Mouse (Mus musculus) intestine, embryonic 14.5 days (tissue): Measurements from ENCODE around the gene Cd5l. TPM values are rescaled to one million over a fixed set of nuclear protein-coding genes. Genes with fewer than 3 reads are reported as not detected.
"Not testable (repeated sequence)": the region's sequence is repeated elsewhere in the genome, so short reads cannot be mapped to it uniquely, and the experiment has no call there.

Experiments
- ATAC-seq: fragments of 200-750 bp; cut with Nextera tagmentation; replicated peaks from 2 replicates; pipeline ENCODE4 v1.8.0; 2017; ENCODE audit warnings: low read depth, moderate number of reproducible peaks, moderate TSS enrichment, moderate library complexity; ENCODE audit not compliant: low FRiP score, low TSS enrichment
- DNase-seq: peaks from one replicate; pipeline ENCODE4 v3.0.0-alpha.2; 2018; ENCODE audit warnings: low spot score
- H3K27ac ChIP-seq: fragments of 300-500 bp; sonication (generic); 2 replicates; pipeline ENCODE4 v1.5.1; 2014; ENCODE audit warnings: low read depth, mild to moderate bottlenecking, control low read depth
- H3K27me3 ChIP-seq: fragments of 300-500 bp; sonication (generic); replicated peaks from 2 replicates; pipeline ENCODE4 v1.6.1; 2014; ENCODE audit warnings: low read length, control low read depth; ENCODE audit not compliant: control insufficient read depth, insufficient read depth
- H3K36me3 ChIP-seq: fragments of 300-500 bp; sonication (generic); 2 replicates; pipeline ENCODE4 v1.6.1; 2014; ENCODE audit warnings: low read length, control low read depth; ENCODE audit not compliant: control insufficient read depth, insufficient read depth
- H3K4me1 ChIP-seq: fragments of 300-500 bp; sonication (generic); replicated peaks from 2 replicates; pipeline ENCODE4 v1.6.1; 2014; ENCODE audit warnings: low read length, control low read depth, mixed read lengths; ENCODE audit not compliant: control insufficient read depth, insufficient read depth
- H3K4me2 ChIP-seq: fragments of 300-500 bp; sonication (generic); 2 replicates; pipeline ENCODE4 v1.6.1; 2014; ENCODE audit warnings: low read length
- H3K4me3 ChIP-seq: fragments of 300-500 bp; sonication (generic); 2 replicates; pipeline ENCODE4 v1.5.1; 2014; ENCODE audit warnings: low read depth, low read length, control low read depth, mixed read lengths
- H3K9ac ChIP-seq: fragments of 300-500 bp; sonication (generic); 2 replicates; pipeline ENCODE4 v1.6.1; 2014; ENCODE audit warnings: mild to moderate bottlenecking, low read length
- H3K9me3 ChIP-seq: fragments of 300-500 bp; sonication (generic); 2 replicates; pipeline ENCODE4 v1.6.1; 2016; ENCODE audit warnings: low read length, control low read depth; ENCODE audit not compliant: control insufficient read depth
- WGBS: fragments of 180-500 bp; shearing (Covaris S2); extraction: QIAGEN DNeasy Blood & Tissue Kit; methylation state at CpG from one replicate; pipeline ENCODE4 v1.1.7; 2014; 5-methylcytosine and 5-hydroxymethylcytosine counted together
- polyA plus RNA-seq: library from polyadenylated mRNA; unstranded; fragments of >200 nt; fragmentation: Nextera tagmentation; extraction: Ambion mirVana; gene quantifications from 2 replicates; pipeline ENCODE4 v1.2.1, GENCODE M21; 2014

Cd5l gene
- polyA plus RNA-seq, result 0.11 TPM in 1 of 2 replicates, not detected in the other

DNA sequence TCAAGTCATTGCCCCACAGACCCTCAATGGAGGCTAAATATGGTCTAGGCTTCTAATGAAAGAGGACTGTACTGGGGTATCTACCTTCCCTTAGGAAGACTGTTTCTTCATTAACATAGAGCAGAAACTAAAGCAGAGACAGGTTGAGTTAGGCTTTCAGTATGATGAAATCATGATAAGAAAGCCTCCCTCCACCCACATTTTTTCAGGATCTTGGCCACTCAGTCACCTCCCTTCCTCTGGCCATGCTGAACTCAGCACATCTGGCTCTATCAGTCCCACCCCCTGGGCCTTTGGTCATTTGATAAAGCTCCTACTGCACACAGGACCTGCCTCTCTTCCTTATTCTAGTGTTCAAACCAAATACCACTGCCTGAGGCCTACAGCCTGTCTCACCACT is at the start of gene Cd5l:
Gene Cd5l (plus strand): TSS at position 301 of the 400 bp plus-strand sequence.
- Histone ChIP-seq H3K27me3 (no peaks in the 10 kb centered on the region), H3K36me3 (no peaks in the 10 kb centered on the region), H3K9ac (no peak within 1 kb of the TSS), H3K9me3 (no peaks in the 10 kb centered on the region), H3K4me1 (no peaks in the 10 kb centered on the region), H3K4me3 (no peak within 1 kb of the TSS), H3K4me2 (no peak within 1 kb of the TSS), H3K27ac (no peak within 1 kb of the TSS)
- ATAC-seq, result no peak
- no peak for DNase-seq

DNA sequence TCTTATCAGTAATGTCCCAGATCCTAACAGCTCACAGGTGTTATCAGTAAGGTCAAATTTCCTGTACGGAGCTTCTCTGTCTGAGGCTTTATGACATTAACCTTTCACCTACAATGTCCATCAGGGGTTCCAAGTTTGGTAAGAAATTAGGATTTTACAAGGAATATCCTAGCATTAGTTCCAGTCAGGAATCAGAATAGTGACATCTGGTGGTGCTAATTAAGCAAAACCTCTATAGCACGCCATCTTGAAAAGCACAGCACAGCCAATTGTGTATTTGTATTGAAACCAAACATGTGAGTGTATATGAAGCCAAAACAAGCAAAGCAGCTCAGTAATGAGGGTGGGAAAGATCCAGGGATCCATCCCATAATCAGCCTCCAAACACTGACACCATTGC is 47.8 kb upstream of the Cd5l start:
- DNase-seq (no peak), ATAC-seq (no peak)
- no peaks in the 10 kb centered on the region for H3K36me3 ChIP-seq
- no peak overlapping the region for H3K27ac ChIP-seq
- H3K4me3 ChIP-seq, result no peak overlapping the region
- no peak overlapping the region for H3K9ac ChIP-seq
- H3K27me3 ChIP-seq, result no peaks in the 10 kb centered on the region
- 66% methylated on average over 2 of the region's 2 CpGs for WGBS
- H3K4me2 ChIP-seq, result no peak overlapping the region
- no peaks in the 10 kb centered on the region for H3K4me1 ChIP-seq
- H3K9me3 ChIP-seq, result no peaks in the 10 kb centered on the region

DNA sequence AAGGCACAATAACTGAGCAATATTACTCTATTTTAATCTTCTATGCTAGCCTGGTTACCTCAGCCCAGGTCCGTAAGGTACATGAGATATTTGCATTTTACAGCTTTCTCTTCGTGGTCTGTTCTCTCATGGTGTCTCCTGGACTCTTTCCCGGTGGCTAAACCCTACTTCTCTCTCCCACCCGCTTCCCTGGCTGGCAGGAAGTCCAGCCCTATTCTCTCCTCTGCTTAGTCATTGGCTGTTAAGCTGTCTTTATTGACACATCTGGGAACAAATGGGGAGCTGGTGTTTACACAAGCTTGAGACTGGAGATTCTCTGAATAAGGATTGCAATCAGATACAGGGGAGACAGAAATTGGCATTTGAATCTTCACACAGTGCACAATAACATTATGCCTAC is 35.1 kb upstream of the Cd5l start:
- ATAC-seq (no peak), DNase-seq (no peak)
- 44% methylated on average over 4 of the region's 4 CpGs for WGBS
- H3K36me3 ChIP-seq, result no peaks in the 10 kb centered on the region
- H3K4me3 ChIP-seq, result no peak overlapping the region
- no peaks in the 10 kb centered on the region for H3K4me1 ChIP-seq
- H3K9me3 ChIP-seq, result no peaks in the 10 kb centered on the region
- H3K27me3 ChIP-seq, result no peaks in the 10 kb centered on the region
- H3K9ac ChIP-seq, result no peak overlapping the region
- H3K4me2 ChIP-seq, result no peak overlapping the region
- no peak overlapping the region for H3K27ac ChIP-seq

DNA sequence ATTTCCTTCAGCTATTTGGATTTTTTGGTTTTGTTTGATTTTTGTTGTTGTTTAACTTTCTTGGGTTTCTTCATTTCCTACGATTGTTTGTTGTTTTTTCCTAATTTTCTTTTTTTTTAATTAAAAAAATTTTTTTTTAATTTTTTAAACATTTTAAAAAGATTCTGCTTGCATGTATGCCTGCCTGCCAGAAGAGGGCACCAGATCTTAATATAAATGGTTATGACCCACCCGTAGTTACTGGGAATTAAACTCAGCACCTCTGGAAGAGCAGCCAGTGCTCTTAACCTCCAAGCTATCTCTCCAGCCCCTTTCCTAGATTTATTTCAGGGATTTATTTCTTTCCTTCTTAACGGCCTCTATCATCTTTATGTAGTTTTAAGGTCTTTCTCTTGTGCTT is 33.9 kb upstream of the Cd5l start:
- Histone ChIP-seq H3K9ac (no peak overlapping the region), H3K27me3 (no peaks in the 10 kb centered on the region), H3K36me3 (no peaks in the 10 kb centered on the region), H3K4me2 (no peak overlapping the region), H3K4me3 (no peak overlapping the region), H3K9me3 (no peaks in the 10 kb centered on the region), H3K27ac (no peak overlapping the region), H3K4me1 (no peaks in the 10 kb centered on the region)
- no peak for ATAC-seq
- DNase-seq, result no peak
- WGBS, result 12% methylated on average over 3 of the region's 3 CpGs

DNA sequence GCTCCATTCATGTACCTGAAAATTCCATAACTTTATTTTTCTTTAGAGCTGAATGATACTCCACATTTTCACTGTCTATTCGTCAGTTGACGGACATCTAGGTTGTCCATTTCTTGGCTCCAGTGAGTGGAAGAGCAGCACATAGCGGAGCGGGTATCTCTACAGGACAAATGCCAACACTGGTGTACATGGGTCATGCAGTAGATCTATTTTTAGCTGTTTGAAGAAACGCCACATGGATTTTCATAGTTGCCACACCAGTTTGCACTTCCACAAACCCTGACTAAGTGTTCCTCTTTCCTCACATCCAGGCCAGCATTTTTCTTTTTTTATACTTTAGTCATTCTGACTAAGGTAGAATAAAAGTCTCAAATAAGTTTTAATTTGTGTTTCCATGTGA is 19.8 kb upstream of the Cd5l start:
- Histone ChIP-seq H3K36me3 (no peaks in the 10 kb centered on the region), H3K4me3 (no peak overlapping the region), H3K4me1 (no peaks in the 10 kb centered on the region), H3K27me3 (no peaks in the 10 kb centered on the region), H3K9ac (no peak overlapping the region), H3K27ac (no peak overlapping the region), H3K4me2 (no peak overlapping the region), H3K9me3 (no peaks in the 10 kb centered on the region)
- DNase-seq (no peak), ATAC-seq (no peak)
- 83% methylated on average over 5 of the region's 5 CpGs for WGBS

DNA sequence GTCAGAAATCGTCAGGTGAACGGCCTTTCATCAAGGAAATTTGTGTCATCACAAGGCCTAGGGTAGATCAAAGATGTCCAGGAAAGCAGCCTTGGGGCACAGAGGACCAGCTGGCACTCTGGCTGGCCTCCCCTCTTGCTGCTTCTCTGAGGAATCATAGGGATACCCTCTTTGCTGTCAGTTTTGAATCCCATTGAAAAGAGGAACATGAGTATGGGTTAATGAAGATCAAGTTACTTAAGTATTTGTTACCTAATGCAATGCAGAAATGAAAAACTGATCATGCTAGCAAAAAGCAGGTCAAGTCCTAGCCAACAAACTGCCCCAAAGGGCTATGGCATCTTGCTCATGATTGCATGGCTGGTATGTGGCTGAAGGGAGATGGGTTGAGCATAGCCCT is 6.7 kb upstream of the Cd5l start:
- not testable (repeated sequence) for H3K9me3 ChIP-seq, ATAC-seq, H3K27ac ChIP-seq, DNase-seq, H3K4me3 ChIP-seq, H3K4me2 ChIP-seq, H3K27me3 ChIP-seq, H3K36me3 ChIP-seq, H3K9ac ChIP-seq, H3K4me1 ChIP-seq
- 87% methylated on average over 2 of the region's 2 CpGs for WGBS

DNA sequence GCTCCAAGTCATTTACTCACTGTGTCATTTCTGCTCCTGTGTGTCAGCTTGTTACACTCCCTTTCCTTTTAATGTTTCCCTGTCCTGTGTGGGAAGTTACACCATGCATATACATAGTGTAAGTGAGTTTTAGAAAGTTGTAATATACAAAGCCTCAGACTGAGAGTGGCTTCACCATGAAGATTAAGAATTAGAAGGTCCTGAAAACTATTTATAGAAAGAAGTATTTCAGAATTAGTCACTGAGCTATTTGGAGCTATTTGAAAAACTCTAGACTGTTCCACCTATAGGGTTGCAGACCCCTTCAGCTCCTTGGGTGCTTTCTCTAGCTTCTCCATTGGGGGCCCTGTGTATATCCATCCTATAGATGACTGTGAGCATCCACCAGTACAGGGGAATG is 1.5 kb downstream of the Cd5l start:
- no peak overlapping the region for H3K27ac ChIP-seq
- no peaks in the 10 kb centered on the region for H3K4me1 ChIP-seq
- H3K9me3 ChIP-seq, result no peaks in the 10 kb centered on the region
- H3K36me3 ChIP-seq, result no peaks in the 10 kb centered on the region
- no peak for DNase-seq
- no peak overlapping the region for H3K4me3 ChIP-seq
- H3K27me3 ChIP-seq, result no peaks in the 10 kb centered on the region
- ATAC-seq, result no peak
- no peak overlapping the region for H3K4me2 ChIP-seq
- no peak overlapping the region for H3K9ac ChIP-seq

DNA sequence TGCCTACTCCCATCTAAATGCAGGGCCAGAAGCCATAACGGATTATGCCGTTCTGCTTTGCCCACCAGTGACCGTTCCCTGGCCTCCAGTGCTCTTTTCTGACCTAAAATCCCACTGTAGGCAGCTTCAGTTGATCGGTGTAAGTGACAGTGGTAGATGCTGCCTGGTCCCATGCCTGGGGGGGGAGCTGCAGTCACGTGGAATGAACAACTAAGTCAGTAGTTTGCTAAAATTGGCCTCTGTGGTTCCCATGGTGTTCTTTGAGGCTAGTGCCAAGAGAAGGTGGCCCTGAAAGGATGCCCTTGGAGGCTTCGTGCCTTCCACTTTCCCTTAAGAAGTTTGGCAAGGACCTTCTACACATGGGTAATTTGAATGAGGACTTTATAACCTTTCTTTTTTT is 2.8 kb downstream of the Cd5l start:
- WGBS, result 84% methylated on average over 6 of the region's 6 CpGs
- no peaks in the 10 kb centered on the region for H3K36me3 ChIP-seq
- no peak for ATAC-seq

DNA sequence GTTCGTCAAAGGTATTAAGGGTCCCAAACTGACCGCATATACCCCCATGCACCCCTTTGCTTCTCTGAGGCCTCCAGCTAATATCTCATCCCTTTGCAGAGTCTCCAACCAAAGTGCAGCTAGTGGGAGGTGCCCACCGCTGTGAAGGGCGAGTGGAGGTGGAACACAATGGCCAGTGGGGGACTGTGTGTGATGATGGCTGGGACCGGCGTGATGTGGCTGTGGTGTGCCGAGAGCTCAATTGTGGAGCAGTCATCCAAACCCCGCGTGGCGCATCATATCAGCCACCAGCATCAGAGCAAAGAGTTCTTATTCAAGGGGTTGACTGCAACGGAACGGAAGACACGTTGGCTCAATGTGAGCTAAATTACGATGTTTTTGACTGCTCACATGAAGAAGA is 8.0 kb downstream of the Cd5l start:
- ATAC-seq, result no peak
- H3K9ac ChIP-seq, result no peak overlapping the region
- 94% methylated on average over 14 of the region's 14 CpGs for WGBS

More for the DNA sequence above, 2.8 kb downstream of the Cd5l start:
- Histone ChIP-seq H3K27me3 (no peaks in the 10 kb centered on the region), H3K4me1 (no peaks in the 10 kb centered on the region), H3K27ac (no peak overlapping the region), H3K9ac (no peak overlapping the region), H3K9me3 (no peaks in the 10 kb centered on the region), H3K4me2 (no peak overlapping the region), H3K4me3 (no peak overlapping the region)
- no peak for DNase-seq

More for the DNA sequence above, 8.0 kb downstream of the Cd5l start:
- H3K4me3 ChIP-seq, result no peak overlapping the region
- H3K9me3 ChIP-seq, result no peaks in the 10 kb centered on the region
- no peak overlapping the region for H3K4me2 ChIP-seq
- no peaks in the 10 kb centered on the region for H3K4me1 ChIP-seq
- no peaks in the 10 kb centered on the region for H3K36me3 ChIP-seq
- DNase-seq, result no peak
- H3K27ac ChIP-seq, result no peak overlapping the region
- H3K27me3 ChIP-seq, result no peaks in the 10 kb centered on the region
